Mouse (Mus musculus): ENCODE measurements around the gene Napa. TPM values are rescaled to one million over a fixed set of nuclear protein-coding genes. Genes with fewer than 3 reads are reported as not detected.
A peak's percentile ranks its signal among the peaks of the same experiment; 100 is the strongest.

Napa gene
- polyA plus RNA-seq, 1 experiment from 2014 or later = 136 TPM

DNA sequence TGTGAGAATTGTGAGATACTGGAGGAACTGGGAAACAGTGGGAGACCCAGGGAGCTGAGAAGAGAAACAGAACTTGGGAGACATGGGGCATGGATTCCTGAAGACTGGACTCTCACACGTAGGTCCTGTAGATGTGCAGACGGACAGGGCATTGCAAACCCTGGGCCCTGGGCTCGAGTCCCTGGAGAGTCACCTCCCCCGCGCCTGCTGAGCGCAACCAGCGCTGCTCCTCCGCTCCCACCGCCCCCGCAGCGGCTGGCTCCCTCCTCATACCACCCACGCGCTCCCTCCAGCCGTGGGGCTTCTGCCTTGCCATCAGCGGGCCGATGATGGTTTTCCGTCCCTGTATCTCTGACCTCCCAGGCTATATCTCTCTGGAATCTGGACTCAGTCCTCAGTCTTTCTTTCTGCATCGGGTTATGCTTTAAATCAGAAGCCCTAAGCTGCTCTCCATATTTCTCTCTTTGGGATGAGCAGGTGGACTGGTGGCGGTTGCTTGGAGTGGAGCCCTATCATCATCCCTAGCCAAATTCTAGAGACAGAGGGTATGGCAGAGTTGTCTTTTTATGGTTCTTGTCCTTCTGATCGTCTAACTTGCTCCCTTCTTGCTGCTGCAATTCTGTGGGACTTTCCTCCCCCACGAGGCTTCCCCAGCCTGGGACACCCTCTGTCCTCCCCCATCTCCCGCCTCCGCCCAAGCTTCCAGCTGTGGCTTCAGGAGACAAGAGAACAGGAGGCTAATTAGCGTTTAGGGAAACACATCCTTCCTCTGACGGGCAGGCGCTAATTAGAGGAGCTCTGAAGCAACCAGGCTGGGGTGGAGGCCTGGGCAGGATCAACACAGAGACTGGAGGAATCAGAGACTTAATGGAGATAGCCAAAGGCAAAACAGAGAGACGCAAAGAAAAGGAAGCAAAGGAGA, 48.5 kb downstream of the Napa start:
- no peak for ATAC-seq (ENCODE audit: low FRiP score, low TSS enrichment)
- 39% methylated on average over 27 of the region's 27 CpGs for WGBS
- no peak overlapping the region for H3K27ac ChIP-seq (replicated peaks)
- no peak overlapping the region for H3K9ac ChIP-seq (ENCODE audit: low read length)
- no peak overlapping the region for H3K4me3 ChIP-seq (ENCODE audit: low read depth, low read length)
- DNase-seq (ENCODE audit: low spot score) = no peak
- TF ChIP-seq EP300 (optimal IDR thresholded peaks at IDR 0.05) = no peak
- no peak for TF ChIP-seq CTCF (IDR thresholded peaks at IDR 0.05; ENCODE audit: low read depth)
- H3K4me1 ChIP-seq (replicated peaks; ENCODE audit: control insufficient read depth, insufficient read depth) = no peaks in the 10 kb centered on the region
- no peaks in the 10 kb centered on the region for H3K9me3 ChIP-seq (ENCODE audit: control insufficient read depth, low read length)
- H3K4me2 ChIP-seq (replicated peaks; ENCODE audit: low read depth) = no peak overlapping the region
- H3K27me3 ChIP-seq (ENCODE audit: control insufficient read depth, insufficient read depth, low read length) = no peaks in the 10 kb centered on the region
- no peaks in the 10 kb centered on the region for H3K36me3 ChIP-seq (ENCODE audit: control insufficient read depth, insufficient read depth, low read length)

DNA sequence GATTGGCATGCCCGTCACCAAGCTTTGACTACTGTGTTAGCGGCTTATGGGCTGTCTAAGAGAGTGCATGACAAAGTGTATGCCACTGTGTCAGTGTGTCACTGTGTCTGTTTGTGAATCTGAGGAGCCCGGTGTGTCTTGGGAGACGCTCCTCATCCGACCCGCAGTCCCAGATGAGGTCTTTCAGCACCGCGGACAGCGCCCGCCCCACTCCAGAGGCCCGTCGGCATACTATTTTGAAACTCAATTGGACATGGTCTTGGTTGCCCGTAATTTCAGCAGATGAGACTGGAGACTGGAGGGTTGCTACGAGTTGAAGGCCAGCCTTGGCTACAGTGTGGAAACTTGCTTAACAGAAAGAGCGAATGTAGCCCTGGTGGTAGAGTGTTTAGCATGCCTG, 49.4 kb downstream of the Napa start:
- Histone ChIP-seq H3K4me3 (ENCODE audit: low read depth, low read length) (no peak overlapping the region), H3K27ac (replicated peaks) (no peak overlapping the region), H3K27me3 (ENCODE audit: control insufficient read depth, insufficient read depth, low read length) (no peaks in the 10 kb centered on the region), H3K9me3 (ENCODE audit: control insufficient read depth, low read length) (no peaks in the 10 kb centered on the region), H3K4me1 (replicated peaks; ENCODE audit: control insufficient read depth, insufficient read depth) (no peaks in the 10 kb centered on the region), H3K4me2 (replicated peaks; ENCODE audit: low read depth) (no peak overlapping the region), H3K9ac (ENCODE audit: low read length) (no peak overlapping the region), H3K36me3 (ENCODE audit: control insufficient read depth, insufficient read depth, low read length) (no peaks in the 10 kb centered on the region)
- TF ChIP-seq CTCF (IDR thresholded peaks at IDR 0.05; ENCODE audit: low read depth) (no peak), EP300 (optimal IDR thresholded peaks at IDR 0.05) (no peak)
- ATAC-seq (ENCODE audit: low FRiP score, low TSS enrichment) (no peak), DNase-seq (ENCODE audit: low spot score) (peak; percentile 66)
- WGBS = 16% methylated on average over 15 of the region's 15 CpGs

DNA sequence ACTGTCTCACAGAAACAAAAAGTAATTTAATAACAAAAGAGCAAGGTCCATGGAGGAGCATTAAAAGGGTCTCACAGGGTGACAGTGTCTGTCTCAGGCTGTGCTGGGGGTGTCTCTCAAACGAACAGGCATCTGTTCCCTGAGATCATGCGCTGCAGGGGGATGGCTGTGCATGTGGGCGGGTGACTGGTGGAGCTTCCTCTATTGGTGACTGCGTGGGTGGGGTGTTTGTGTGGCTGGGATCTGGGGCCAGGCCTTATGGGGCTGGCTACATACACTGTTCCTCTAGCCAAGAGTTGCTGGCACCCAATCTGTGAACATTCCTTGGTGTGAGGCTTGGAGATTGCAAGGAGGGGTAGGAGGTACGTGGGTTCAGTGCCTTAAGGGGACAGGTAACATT, 51.0 kb downstream of the Napa start:
- Histone ChIP-seq H3K36me3 (ENCODE audit: control insufficient read depth, insufficient read depth, low read length) (no peaks in the 10 kb centered on the region), H3K9me3 (ENCODE audit: control insufficient read depth, low read length) (no peaks in the 10 kb centered on the region), H3K4me2 (replicated peaks; ENCODE audit: low read depth) (no peak overlapping the region), H3K9ac (ENCODE audit: low read length) (no peak overlapping the region), H3K4me3 (ENCODE audit: low read depth, low read length) (no peak overlapping the region), H3K27me3 (ENCODE audit: control insufficient read depth, insufficient read depth, low read length) (no peaks in the 10 kb centered on the region), H3K4me1 (replicated peaks; ENCODE audit: control insufficient read depth, insufficient read depth) (no peaks in the 10 kb centered on the region), H3K27ac (replicated peaks) (no peak overlapping the region)
- DNase-seq (ENCODE audit: low spot score) = no peak
- no peak for ATAC-seq (ENCODE audit: low FRiP score, low TSS enrichment)
- TF ChIP-seq CTCF (IDR thresholded peaks at IDR 0.05; ENCODE audit: low read depth) (no peak), EP300 (optimal IDR thresholded peaks at IDR 0.05) (no peak)
- 50% methylated on average over 5 of the region's 5 CpGs for WGBS

DNA sequence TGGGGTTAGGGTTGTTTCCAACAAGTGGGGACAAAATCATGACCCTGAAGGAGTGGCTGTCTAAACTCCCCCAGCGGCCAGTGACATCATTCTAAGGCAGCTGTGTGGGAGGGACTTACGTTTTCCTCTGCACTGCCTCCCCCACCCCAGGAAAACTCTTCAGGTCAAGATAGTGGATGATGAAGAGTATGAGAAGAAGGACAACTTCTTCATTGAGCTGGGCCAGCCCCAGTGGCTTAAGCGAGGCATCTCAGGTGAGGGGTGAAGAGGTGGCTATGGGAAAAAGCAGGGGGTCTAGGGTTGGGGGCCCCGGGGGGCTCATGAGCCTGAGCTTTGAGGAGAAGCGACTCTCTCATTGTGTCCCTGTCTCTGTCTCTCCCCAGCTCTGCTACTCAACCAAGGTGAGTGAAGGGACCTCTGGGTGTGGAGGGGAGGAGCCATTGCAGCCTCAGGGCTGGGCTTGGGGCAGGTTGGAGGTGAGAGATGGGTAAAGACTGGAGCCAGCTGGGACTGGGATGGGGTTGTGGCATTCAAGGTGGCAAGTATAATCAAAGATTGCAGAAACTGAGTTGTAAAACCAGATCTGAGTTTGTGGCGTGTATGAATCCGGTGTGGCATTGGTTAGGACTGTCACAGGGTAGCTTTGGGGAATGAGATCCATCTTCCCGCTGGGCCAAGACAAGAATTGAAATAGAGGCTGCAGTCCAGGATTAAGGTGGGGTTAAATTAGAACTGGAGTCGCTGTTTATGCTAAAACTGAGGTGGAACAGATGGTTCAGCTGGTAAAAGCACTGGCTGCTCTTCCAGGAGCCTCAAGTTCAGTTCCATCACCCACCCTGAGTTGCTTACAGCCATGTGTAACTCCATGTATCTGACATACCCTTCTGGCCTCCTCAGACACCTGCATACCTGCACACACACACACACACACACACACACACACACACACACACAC, 52.2 kb downstream of the Napa start:
- Histone ChIP-seq H3K4me1 (replicated peaks; ENCODE audit: control insufficient read depth, insufficient read depth) (no peaks in the 10 kb centered on the region), H3K36me3 (ENCODE audit: control insufficient read depth, insufficient read depth, low read length) (no peaks in the 10 kb centered on the region), H3K9ac (ENCODE audit: low read length) (no peak overlapping the region), H3K4me2 (replicated peaks; ENCODE audit: low read depth) (no peak overlapping the region), H3K27ac (replicated peaks) (no peak overlapping the region), H3K9me3 (ENCODE audit: control insufficient read depth, low read length) (no peaks in the 10 kb centered on the region), H3K4me3 (ENCODE audit: low read depth, low read length) (no peak overlapping the region), H3K27me3 (ENCODE audit: control insufficient read depth, insufficient read depth, low read length) (no peaks in the 10 kb centered on the region)
- DNase-seq (ENCODE audit: low spot score) (no peak), ATAC-seq (ENCODE audit: low FRiP score, low TSS enrichment) (no peak)
- 66% methylated on average over 9 of the region's 9 CpGs for WGBS
- TF ChIP-seq CTCF (IDR thresholded peaks at IDR 0.05; ENCODE audit: low read depth) (no peak), EP300 (optimal IDR thresholded peaks at IDR 0.05) (no peak)

DNA sequence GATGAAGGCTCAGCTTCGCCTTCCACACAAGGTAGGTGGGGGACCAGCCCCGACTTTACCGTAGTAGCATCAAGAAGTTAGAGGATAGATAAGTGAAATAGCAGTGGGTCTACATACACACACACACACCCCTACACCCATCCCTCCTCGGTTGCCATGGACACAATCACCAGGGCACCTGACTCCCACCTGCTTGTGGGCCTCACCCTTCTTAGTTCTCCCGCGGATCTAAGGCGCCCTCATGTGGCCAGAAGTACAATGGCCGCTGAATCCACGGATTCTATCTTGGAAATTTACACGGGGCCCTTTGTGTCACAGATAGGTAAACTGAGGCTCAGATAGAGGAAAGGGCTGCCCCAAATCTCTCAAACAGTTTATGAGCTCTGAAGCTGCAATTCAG, 55.3 kb downstream of the Napa start:
- WGBS = 18% methylated on average over 10 of the region's 10 CpGs

More for the DNA sequence above, 55.3 kb downstream of the Napa start:
- no peak overlapping the region for H3K27ac ChIP-seq (replicated peaks)
- no peak overlapping the region for H3K4me2 ChIP-seq (replicated peaks; ENCODE audit: low read depth)
- no peaks in the 10 kb centered on the region for H3K4me1 ChIP-seq (replicated peaks; ENCODE audit: control insufficient read depth, insufficient read depth)
- DNase-seq (ENCODE audit: low spot score) = peak; percentile 67
- no peaks in the 10 kb centered on the region for H3K27me3 ChIP-seq (ENCODE audit: control insufficient read depth, insufficient read depth, low read length)
- TF ChIP-seq CTCF (IDR thresholded peaks at IDR 0.05; ENCODE audit: low read depth) = peak; percentile 90
- TF ChIP-seq EP300 (optimal IDR thresholded peaks at IDR 0.05) = no peak
- H3K4me3 ChIP-seq (ENCODE audit: low read depth, low read length) = no peak overlapping the region
- ATAC-seq (ENCODE audit: low FRiP score, low TSS enrichment) = peak; percentile 68; the same call in 1 of the 2 replicates
- H3K9me3 ChIP-seq (ENCODE audit: control insufficient read depth, low read length) = no peaks in the 10 kb centered on the region
- H3K9ac ChIP-seq (ENCODE audit: low read length) = no peak overlapping the region
- H3K36me3 ChIP-seq (ENCODE audit: control insufficient read depth, insufficient read depth, low read length) = no peaks in the 10 kb centered on the region
